In the genomic region with DNA sequence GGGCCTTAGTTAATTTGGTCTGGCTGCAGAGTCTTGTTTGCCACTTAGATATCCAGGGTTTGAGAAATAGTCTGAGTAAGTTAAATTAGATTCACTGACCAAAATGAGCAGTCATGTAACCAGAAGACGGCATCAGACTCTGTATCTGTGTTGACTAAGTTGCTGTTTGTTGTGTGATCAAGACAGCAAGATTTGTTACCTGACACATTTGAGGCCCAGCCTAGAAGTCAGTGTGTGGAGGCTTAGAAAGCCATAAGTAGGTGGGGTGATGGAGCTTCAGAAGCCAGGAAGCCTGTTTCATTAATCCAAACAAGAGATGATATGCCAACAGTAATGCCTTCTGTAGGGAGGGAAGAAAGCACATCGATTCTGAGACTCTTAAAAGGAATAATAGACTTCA, we compare ENCODE assay signal across 9 mouse cellular contexts. TPM values are rescaled to one million over a fixed set of nuclear protein-coding genes. Genes with fewer than 3 reads are reported as not detected.
A peak's percentile ranks its signal among the peaks of the same experiment; 100 is the strongest.
DNase-seq lines count a peak whose midpoint lies in the region; ATAC-seq and TF ChIP-seq lines count a peak whose summit lies in the region.
"Had no signal": no experiment of that assay in that cellular context is flagged by ENCODE, and none has a peak within 500 bp of the region (broad histone marks: within the 10 kb centered on the region; RNA-seq: fewer than 3 reads in every experiment).

No protein-coding gene starts in this region.

- H3K9me3 ChIP-seq in kidney, postnatal 0 days (replicated peaks; ENCODE audit: low read length), result no peaks in the 10 kb centered on the region
- H3K9me3 ChIP-seq in embryonic facial prominence, embryonic 13.5 days, result no peaks in the 10 kb centered on the region
- H3K9me3 ChIP-seq in liver, embryonic 13.5 days (replicated peaks), result no peaks in the 10 kb centered on the region

- H3K4me2 ChIP-seq in kidney, postnatal 0 days (ENCODE audit: low read length), result no peak overlapping the region
- no peak overlapping the region for H3K4me2 ChIP-seq in embryonic facial prominence, embryonic 13.5 days
- no peak overlapping the region for H3K4me2 ChIP-seq in liver, embryonic 13.5 days

- DNase-seq in gastrocnemius, adult 2 months, result no peak
- no peak for DNase-seq in gastrocnemius, postnatal 36 days
- DNase-seq in kidney, postnatal 0 days (ENCODE audit: low spot score), result no peak
- no peak for DNase-seq in kidney, adult 11 months
- DNase-seq in liver, embryonic 13.5 days, result no peak
- no peak for DNase-seq in retina, embryonic 14.5 days (ENCODE audit: low spot score)
- DNase-seq in layer of hippocampus, postnatal 36 days, result no peak
- DNase-seq: cerebellum, adult 8-10 months had no signal

- WGBS in kidney, postnatal 0 days, result 58% methylated on average over 2 of the region's 2 CpGs
- WGBS in embryonic facial prominence, embryonic 13.5 days, result 84% methylated on average over 2 of the region's 2 CpGs
- 63% methylated on average over 2 of the region's 2 CpGs for WGBS in liver, embryonic 13.5 days (ENCODE audit: insufficient replicate concordance)

- intact Hi-C loops in gastrocnemius, adult 2 months (cut with DNase I), result no loop called here
- intact Hi-C loops in gastrocnemius, postnatal 36 days (cut with DNase I), result no loop called here

- H3K36me3 ChIP-seq in kidney, postnatal 0 days (ENCODE audit: insufficient read depth, low read length), result no peaks in the 10 kb centered on the region
- peaks cover 6% of the 10 kb centered on the region; the same call in 1 of the 2 replicates for H3K36me3 ChIP-seq in embryonic facial prominence, embryonic 13.5 days
- peaks cover 6% of the 10 kb centered on the region; the same call in 1 of the 2 replicates for H3K36me3 ChIP-seq in liver, embryonic 13.5 days

- H3K27me3 ChIP-seq in kidney, postnatal 0 days (ENCODE audit: insufficient read depth, low read length), result no peaks in the 10 kb centered on the region
- H3K27me3 ChIP-seq in embryonic facial prominence, embryonic 13.5 days, result no peaks in the 10 kb centered on the region
- H3K27me3 ChIP-seq in liver, embryonic 13.5 days, result no peaks in the 10 kb centered on the region

- H3K27ac ChIP-seq in gastrocnemius, adult 2 months, result peak overlapping the region; percentile 82
- peak overlapping the region; percentile 82 for H3K27ac ChIP-seq in kidney, postnatal 0 days
- 0 out of 2 replicates have a peak overlapping the region, but pooled peaks have one; percentile 62 for H3K27ac ChIP-seq in embryonic facial prominence, embryonic 13.5 days
- peak overlapping the region; percentile 51 for H3K27ac ChIP-seq in liver, embryonic 13.5 days

- no peak for ATAC-seq in kidney, postnatal 0 days (replicated peaks; ENCODE audit: low FRiP score, low read depth)
- ATAC-seq in embryonic facial prominence, embryonic 13.5 days (ENCODE audit: insufficient number of reproducible peaks, insufficient read depth, low FRiP score, low TSS enrichment, low read depth), result no peak
- ATAC-seq in liver, embryonic 13.5 days (ENCODE audit: low read depth), result no peak

- no peak overlapping the region for H3K4me3 ChIP-seq in gastrocnemius, adult 2 months
- no peak overlapping the region for H3K4me3 ChIP-seq in kidney, postnatal 0 days (replicated peaks; ENCODE audit: low read depth, low read length)
- H3K4me3 ChIP-seq in embryonic facial prominence, embryonic 13.5 days, result no peak overlapping the region
- no peak overlapping the region for H3K4me3 ChIP-seq in liver, embryonic 13.5 days (replicated peaks)

- TF ChIP-seq CTCF in gastrocnemius, adult 2 months (IDR thresholded peaks at IDR 0.05), result no peak
- no peak for TF ChIP-seq CTCF in kidney, postnatal 0 days (IDR thresholded peaks at IDR 0.05; ENCODE audit: low read depth)

- H3K9ac ChIP-seq in kidney, postnatal 0 days (ENCODE audit: low read depth, low read length), result no peak overlapping the region
- H3K9ac ChIP-seq in embryonic facial prominence, embryonic 13.5 days, result no peak overlapping the region
- H3K9ac ChIP-seq in liver, embryonic 13.5 days, result no peak overlapping the region

- H3K4me1 ChIP-seq in kidney, postnatal 0 days (replicated peaks; ENCODE audit: insufficient read depth, low read length), result peaks cover 8% of the 10 kb centered on the region; the same call in 1 of the 2 replicates
- H3K4me1 ChIP-seq in embryonic facial prominence, embryonic 13.5 days, result peaks cover 11% of the 10 kb centered on the region
- peaks cover 39% of the 10 kb centered on the region for H3K4me1 ChIP-seq in liver, embryonic 13.5 days (replicated peaks)

RNA-seq across cellular contexts. Expression of gene Lims1, which starts 18.9 kb away (rescaled TPM):
- total RNA-seq in gastrocnemius, adult 2 months (2021), result 10 to 100 TPM; 36.1 to 54.7 TPM
- 10 to 100 TPM; 34.3 to 41.9 TPM for total RNA-seq in gastrocnemius, postnatal 36 days (2021)
- 143 and 159 TPM in 2 replicates for polyA plus RNA-seq in kidney, postnatal 0 days (2015; fragmentation: Nextera tagmentation; extraction: Ambion mirVana)
- 114 and 126 TPM in 2 replicates for polyA plus RNA-seq in embryonic facial prominence, embryonic 13.5 days (2015; fragmentation: Nextera tagmentation; extraction: Ambion mirVana)
- 107 and 118 TPM in 2 replicates for polyA plus RNA-seq in liver, embryonic 13.5 days (2015; fragmentation: Nextera tagmentation; extraction: Ambion mirVana)
- 10 to 100 TPM; 23.3 to 24.4 TPM for total RNA-seq in layer of hippocampus, postnatal 36 days (2021)
